Mouse (Mus musculus): ENCODE data around the gene Iqsec1.

The Iqsec1 gene

DNA sequence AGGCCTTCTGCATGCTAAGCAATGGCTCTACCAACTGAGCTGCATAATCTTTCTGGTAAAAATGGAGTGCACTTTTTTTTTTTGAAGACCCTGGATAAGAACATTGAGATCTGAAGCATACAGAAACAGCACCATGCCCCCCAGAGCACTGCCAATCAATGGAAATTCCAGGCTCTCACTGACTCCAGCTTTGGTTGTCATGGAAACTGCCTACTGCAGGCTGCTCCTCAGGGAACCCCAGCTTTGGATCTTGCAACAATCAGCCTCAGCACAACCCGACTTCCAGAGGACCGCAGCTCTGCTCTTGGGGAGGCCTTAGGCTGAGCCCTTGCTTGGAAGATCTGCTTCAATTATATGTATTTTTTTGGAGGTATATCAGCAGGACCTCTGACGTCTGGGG is 201.9 kb downstream of the Iqsec1 start:
- peak; percentile 73 to 86 for DNase-seq (ENCODE audit: low spot score in 2 of 2)

DNA sequence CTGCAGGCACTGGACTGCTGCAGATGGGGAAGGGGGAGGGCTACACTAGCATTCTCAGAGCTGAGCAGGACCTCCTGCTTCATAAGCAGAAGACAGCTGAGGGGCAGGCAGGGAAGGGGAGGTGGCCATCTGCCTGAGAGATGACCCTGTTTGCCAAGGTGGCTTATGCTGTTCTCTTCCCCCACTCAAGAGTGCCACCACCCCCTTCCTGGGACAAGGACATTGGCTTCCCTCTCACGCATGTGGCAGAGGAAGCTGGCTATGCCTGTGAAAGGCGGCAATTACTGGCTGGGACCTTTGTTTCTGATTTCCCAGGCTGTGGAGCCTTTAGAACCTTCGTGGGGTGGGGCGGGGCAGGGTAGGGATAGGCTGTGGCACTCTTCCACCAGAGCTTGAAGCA is 204.5 kb downstream of the Iqsec1 start:
- DNase-seq (ENCODE audit: low spot score in 2 of 2) = peak in 1 of 2 experiments; percentile 73

DNA sequence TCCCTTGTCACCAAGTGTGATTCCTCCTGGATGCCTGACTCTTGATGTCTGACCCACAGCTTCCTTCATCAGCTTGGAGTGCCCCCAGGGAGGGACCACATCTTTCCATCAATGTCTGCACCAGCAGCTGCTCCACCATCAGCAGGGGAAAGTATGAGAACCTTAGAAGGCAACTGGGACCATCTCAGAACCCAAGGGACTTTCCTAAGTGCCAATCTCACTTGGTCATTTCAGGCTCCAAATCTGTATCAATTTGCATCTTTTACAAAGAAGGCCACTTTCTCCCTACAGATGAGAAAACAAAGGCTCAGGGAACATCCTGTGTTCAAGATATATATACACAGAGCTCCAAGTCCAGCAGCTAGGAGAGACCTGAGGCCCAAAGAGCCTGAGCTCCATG is 205.3 kb downstream of the Iqsec1 start:
- DNase-seq (ENCODE audit: low spot score in 2 of 2) = no peak

DNA sequence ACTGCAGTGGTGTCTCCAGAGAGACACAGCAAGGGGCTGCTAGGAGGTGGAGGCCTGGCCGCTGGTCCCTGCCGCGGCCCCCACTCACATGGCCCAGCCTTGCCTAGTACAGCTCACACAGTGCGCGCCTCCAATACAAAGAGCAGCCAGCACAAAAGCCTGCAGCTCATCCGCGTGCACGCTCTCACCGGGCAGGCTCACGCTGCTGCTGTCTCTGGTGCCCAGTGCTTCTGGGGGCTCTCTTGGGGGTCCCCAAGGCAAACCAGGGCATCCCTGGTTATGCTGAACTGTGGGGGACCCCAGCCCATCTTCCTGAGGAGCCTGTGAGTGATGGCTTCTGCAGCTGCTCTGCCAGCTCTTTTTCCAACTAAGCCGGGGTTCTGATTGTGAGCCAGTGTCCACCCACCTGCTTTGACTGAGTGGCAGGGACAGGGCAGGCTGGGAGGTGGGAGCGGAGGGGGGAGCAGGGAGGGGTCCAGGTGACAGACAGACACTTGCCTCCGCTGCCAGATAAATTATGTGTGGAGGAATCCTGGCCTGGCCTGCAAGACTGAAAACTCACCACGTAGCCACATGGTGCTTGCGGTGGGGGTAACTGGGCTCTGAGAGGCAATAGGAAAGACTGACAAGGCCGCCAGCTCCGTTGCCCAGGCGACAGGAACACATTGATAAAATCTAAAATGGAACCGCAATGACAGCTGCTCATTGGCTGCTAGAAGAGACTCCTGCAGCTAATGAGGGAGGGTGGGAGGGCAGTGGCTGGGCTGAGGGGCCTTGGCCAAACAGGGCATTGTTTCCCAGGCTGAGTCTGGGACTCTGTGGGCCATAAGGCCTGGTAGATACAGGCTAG is 206.3 kb downstream of the Iqsec1 start:
- peak; percentile 87 to 93 for DNase-seq (ENCODE audit: low spot score in 2 of 2)

DNA sequence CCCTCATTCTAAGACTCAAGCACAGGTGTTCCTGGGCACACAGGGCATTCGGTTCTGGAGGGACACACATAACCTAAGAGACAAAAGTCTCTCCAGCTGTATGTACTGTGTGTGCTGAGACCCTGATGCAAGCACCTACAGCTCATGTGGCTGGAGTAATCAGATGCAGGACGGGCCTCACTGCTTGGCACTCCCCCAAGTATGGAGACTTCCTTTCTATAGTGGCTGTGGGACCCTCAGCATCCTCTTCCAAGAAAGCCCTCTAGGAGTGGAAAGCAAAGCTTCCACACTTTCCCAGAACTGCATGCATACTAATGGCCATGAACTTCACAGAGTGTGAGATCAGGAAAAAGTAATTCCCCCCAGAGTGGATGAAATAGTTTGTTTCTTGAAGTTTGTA is 208.0 kb downstream of the Iqsec1 start:
- no peak for DNase-seq (ENCODE audit: low spot score in 2 of 2)

DNA sequence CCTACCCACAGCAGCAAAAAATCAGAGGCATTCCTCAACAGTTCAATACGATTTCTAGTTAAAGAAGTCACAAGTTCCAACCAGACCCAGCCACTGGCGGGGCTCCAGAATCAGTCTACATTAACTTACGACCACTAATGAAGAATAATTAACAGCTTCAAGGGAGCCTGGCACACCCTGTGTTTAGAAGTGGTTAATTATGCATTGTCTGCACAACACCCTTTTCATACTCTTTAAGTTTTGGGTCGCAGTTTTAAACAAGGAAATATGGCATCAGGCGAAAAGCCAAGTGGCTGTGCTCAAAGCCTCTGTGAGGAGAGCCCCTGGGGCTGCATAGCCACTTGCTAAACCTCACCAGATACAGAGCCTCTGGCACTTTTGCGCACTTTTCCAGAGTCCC is 209.6 kb downstream of the Iqsec1 start:
- peak; percentile 39 to 44 for DNase-seq (ENCODE audit: low spot score in 2 of 2)

DNA sequence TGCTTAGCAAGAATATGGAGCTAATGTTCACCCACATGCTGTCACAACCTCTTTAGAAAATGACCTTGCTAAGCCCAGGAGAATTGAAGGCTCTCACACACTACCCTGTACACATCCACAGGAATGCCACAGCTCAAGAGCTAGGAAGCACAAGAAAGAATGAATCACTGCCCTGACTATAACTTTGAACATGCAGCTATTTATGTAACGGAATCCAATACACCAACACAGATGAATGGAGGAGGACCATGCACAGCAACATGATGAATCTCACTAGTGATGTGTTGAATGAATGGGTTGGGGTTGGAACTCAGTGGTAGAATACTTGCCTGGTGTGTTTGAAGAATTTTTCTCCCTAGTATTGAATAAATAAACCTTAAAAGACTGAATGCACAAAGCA is 211.2 kb downstream of the Iqsec1 start:
- DNase-seq (ENCODE audit: low spot score in 2 of 2) = no peak

DNA sequence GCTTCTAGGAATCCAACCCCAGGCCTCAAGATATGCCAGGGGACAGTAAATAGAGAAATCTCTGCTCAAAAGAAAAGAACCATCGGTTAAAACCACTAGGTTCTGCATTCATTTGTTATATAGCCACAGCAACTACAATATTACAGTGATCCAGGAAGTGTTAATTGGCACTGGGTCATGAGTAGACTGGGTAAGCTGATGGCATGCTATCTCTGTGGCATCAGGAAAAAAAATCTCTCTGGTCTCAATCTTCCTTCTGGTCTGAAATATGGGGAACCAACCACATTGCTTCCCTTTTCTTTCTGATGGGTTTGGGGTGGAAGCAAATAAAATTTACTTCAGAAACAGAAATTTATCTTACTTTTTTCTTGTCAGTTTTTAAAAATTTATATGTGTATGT is 212.9 kb downstream of the Iqsec1 start:
- DNase-seq (ENCODE audit: low spot score in 2 of 2) = no peak

DNA sequence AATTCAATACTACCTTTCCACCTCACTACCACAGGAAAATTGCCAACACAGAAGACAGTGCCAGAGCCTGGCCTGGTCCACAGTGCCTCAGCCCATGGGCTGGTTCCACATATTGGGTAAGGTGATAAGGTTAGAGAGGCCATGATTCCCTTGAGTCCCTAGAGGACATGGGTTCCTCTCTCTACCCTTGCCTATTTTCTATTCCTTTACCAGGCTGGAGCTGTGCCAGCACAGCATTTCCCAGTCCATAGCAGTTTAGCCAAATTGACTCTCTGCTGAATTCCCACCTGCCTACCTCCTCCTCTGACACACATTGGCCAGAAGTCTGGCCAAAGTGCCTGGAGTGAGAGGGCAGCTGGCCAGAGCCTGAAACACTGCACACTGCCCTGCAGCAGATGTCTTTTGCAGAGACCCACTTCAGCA is 214.7 kb downstream of the Iqsec1 start:
- peak in 1 of 2 experiments; percentile 40 for DNase-seq (ENCODE audit: low spot score in 2 of 2)

DNA sequence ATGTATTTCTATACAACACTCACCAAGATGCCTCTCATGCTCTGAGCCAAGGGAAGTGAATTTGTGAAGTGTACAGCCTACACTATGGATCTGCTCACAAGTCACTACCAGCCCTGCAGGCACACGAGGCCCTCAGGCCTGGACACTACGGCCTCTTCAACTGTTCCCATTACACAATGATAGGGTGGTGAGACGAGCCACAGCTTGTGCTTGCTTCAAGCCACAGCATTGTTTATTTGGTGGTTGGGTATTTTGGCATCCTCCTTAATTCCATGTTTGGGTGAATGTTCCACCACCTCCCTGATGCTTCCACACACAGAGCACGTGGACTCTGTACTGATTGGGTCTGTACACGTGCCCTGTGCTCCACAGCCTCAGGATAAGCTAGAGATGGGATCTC is 216.4 kb downstream of the Iqsec1 start:
- no peak for DNase-seq (ENCODE audit: low spot score in 2 of 2)

DNA sequence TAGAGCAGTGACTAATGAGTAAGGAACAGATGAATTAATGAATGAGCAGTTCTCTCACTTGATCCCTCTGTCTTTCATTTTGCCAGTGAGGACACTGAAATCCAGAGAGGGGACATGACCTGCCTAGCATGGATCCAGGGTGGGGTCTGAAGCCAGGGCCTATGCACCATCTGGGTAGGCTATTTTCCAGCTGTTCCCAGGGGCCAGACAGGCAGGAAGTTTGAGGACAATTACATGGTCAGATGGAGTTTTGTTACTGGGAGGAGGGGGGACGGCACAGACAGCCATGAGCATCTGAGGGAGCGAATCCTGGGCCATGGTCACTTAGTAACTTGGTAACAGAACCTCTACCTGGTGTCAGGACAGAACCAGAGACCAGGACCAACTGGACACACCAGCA is 220.0 kb downstream of the Iqsec1 start:
- DNase-seq (ENCODE audit: low spot score in 2 of 2) = no peak

DNA sequence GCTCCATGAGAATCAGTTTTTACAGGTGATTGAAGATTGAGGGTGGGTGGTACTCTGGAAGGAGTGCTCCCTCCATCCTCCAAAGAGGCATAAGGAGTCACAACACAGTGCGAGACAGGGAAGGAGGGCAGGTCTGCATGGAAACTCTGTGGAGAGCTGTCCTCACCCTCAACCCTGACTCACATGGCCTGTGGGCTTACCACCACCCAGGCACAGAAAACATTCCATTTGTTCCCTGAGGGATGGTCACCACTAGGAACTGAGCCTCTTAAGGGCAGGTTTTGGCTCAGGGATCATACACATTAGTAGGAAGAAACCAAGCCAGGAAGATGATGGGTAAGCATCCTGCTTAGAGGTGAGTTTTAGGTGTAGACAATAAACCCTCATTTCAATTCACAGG is 220.6 kb downstream of the Iqsec1 start:
- no peak for DNase-seq (ENCODE audit: low spot score in 2 of 2)

DNA sequence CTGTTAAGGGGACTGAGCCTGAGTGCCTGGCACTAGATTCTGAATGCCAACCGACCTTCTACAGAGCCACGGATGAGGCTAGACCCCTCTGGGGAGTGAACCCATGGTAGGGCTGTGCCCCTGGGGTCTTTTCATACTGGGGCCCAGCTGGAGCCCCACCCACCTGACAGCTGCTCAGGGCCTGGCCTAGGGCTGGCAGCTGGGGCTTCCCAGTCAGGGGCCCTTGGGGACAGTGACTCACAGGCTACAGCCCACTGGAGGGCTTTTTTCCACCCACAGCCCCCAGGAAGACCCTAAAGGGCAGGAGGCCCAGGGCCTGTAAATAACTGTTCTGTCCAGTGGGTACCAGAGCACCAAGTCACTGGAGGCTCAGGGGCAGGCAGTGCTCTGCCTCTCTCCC is 223.7 kb downstream of the Iqsec1 start:
- no peak for DNase-seq (ENCODE audit: low spot score in 2 of 2)

DNA sequence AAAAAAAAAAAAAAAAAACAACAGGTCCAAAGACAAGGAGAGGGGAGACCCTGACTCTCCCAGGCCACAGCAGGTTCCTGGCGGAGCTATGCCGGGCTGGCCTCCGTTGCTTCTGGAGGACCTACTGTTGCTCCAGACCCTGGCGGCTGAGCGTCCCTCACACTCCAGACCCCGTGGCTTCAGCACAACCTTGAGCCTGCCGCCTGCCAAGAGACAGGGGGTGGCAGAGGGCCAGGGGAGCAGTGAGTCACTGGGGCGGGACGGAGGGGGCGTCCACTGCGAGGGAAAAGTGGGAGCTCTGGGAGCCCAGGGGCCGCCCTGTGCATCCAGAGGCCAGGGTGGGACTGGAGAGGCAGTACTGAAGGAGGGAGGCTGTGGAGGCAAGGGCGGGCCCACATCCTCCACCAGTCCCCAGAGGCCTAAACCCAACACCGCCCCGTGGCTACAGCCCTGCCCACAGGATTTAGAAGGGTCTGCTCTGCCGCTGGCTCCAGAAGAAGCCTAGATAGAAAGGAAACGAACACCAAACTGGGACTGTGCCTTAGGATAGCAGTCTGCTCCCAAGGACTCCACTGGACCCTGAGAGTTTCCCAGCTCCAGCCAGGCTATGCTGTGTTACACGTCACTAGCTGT is 224.4 kb downstream of the Iqsec1 start:
- peak; percentile 80 to 85 for DNase-seq (ENCODE audit: low spot score in 2 of 2)

DNA sequence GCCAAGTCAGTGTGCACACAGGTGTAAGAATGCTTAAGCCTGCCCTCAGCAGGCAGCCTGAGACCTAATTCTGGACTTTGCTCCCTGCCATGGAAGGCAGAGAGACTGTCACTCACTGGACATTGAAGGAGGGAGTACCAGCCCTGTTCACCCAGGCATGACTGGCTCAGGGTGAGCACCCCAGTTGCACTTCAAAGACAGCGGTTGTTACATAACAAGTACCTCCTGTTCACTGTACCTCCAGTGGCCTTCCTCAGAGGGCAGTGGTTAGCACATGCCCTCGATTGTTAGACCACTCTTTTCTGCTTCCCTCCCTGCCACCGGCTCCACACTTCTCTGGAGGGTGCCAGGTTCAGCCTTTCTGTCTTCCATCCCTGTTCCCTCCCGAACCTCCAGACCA is 225.2 kb downstream of the Iqsec1 start:
- no peak for DNase-seq (ENCODE audit: low spot score in 2 of 2)

DNA sequence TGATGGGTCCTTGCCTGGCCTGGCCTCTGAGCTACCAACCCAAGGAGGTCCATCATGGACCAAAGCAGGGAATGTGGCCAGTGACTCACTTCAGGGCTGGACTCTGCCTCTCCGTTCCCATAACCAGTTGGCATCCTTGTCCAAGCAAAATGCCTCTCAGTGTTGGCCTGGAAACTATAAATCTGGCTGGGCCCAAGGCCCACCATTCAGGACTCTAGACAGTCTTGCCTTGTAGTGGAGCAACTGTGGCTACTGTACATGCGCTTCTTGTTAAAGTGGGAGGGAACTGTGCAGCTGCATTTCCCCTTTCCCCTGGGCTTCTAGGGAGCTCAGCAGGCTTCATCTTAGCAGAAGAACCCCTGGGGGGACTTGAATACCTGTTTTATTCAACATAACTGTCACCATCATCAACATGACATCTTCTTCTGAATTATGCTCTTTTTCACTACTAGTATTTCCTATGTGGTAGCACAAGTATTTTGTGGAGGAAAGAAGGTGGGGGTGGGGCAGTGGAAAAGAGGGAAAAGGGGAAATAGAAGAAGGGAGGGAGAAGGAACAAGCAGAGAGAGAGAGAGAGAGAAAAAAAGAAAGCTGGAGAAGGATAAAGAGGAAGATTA is 226.3 kb downstream of the Iqsec1 start:
- peak in 1 of 2 experiments; percentile 49 for DNase-seq (ENCODE audit: low spot score in 2 of 2)

DNA sequence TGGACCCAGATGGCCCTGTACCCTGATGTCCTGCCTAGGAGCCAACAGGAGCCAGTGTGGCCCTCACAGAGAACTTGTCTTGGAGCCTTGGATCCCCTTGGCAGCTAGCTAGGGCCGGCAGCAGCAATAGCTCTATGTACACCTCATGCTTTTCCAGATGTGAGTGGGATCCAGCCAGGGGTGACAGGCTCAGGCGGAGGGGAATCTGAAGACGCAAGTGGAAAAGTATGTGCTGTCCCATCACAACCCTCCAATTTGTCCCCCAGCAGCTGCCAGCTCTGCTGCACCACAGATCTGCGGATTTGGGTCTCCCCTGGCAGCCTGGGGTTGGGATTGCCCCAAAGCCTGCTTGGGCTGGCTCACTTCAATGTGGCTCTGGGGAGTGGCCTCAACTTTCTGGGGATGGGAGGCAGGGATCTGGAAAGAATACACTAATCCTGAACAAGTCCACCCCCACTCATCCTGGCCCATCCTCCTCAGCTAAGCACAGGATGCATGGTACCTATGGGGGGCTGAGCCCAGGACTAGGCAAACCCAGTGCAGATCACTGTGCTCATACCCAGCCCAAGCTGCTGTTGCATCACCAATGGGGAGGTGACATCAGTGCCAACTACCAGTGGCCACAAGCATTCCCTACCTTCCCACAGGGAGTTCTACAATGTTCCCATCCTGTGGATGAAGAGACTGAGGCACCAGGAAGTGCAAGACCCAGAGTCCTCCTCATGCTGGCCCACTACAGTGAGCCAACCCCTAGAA is 227.0 kb downstream of the Iqsec1 start:
- no peak for DNase-seq (ENCODE audit: low spot score in 2 of 2)

DNA sequence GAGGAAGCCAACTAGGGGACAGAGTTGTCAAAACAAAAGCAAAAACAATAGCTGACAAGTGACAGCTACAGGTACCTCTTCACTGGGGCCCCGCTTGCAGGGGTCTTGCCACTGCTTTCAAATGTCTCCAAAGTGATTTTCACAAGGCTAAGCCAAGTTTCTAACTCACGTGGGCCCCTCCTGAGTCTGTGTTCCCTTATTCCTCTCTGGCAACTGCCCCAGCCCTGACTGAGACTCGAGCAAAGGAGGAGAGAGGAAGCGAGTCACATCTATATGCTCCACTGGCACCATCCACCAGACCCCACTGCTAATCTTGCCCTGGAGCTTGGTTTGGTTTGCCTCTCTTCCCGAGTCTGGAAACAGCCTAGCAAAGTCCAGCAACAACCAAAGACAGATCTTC is 227.6 kb downstream of the Iqsec1 start:
- no peak for DNase-seq (ENCODE audit: low spot score in 2 of 2)

DNA sequence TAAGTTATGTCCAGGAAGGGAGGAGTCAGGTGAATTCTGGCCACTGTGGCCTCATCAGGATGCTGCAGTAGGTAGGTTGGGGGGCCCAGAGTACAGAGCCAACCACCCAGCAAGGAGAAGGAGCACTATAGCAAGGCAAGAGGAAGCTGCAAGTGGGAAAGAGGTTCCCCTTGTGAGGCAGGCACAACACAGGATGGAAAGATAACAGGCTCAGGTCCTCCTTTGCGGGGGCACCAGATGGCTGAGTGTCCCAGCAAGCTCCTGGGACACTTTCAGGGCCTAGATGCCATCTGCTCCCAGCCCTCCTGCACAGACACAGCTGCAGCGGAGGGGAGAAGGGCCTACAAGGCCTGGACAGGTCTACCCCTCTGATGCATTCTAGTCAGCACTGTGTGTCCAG is 228.7 kb downstream of the Iqsec1 start:
- no peak for DNase-seq (ENCODE audit: low spot score in 2 of 2)

DNA sequence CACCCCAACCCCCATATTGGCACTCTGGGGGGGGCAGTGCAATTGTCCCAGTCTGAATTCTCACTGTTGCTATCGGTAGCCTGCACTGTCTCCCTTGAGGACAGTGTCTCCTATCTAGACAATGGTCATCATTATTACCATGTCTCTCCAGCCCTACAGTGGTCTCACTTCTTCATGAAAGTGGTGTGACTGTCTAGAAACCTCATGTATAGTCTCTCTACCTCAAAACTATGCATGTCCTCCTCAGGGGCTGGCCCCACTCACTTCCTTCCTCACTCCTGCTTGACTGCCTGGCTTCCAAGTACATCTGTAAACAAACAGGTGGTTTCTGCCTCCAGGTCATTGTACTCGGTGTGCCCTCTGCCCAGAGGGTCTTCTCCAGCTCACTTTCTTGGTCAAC is 230.3 kb downstream of the Iqsec1 start:
- DNase-seq (ENCODE audit: low spot score in 2 of 2) = no peak

DNA sequence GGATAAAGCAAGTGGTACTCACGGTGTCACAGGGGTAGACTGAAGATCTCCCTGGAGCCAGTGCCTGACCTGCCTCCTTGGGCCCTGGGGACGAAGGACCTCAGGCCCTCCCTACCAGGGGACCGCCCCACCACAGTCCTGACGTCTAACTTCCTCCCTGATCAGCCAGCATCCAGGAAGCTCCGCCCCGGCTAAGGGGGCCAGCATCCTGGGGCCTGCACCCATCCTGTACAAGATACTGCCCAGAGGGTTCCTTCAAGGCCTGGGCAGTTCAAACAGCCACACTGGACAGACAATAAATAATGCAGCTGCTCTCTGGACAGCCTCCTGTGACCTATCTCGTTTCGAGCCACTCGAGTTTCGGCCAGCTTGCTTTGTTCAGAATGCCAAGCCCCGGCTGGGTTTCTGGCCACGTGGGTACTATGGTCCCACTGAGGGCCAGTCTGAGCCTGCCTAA is 231.0 kb downstream of the Iqsec1 start:
- DNase-seq (ENCODE audit: low spot score in 2 of 2) = peak in 1 of 2 experiments; percentile 41

DNA sequence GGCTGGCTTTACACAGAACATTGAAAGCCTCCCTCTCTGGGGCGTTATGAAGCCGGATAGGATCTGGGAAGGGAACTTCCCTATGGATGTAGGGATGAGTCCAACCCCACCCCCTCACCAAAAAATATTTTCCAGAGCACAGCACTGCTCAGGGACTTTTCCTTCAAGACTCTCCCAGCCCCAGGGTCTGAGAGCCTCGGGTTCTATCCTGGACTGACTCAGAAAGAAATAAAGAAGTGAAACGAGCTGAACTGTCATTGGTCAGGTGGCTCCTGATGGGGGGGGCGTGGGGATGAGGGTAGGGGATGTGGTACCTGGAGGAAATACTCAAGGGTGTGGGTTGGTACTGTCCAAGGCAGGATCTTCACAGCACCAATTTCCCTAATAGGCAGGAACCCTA is 231.9 kb downstream of the Iqsec1 start:
- DNase-seq (ENCODE audit: low spot score in 2 of 2) = no peak

Data from right cerebral cortex, postnatal 10 days (tissue).